In genomic region chr15:77782449-77783014, GRCm38 (mm10) we compare ENCODE assay signal across 9 mouse cellular contexts. TPM values are rescaled to one million over a fixed set of nuclear protein-coding genes. Genes with fewer than 3 reads are reported as not detected.
DNase-seq lines count a peak whose midpoint lies in the region; ATAC-seq and TF ChIP-seq lines count a peak whose summit lies in the region.
"Had no signal": no experiment of that assay in that cellular context is flagged by ENCODE, and none has a peak within 500 bp of the region (broad histone marks: within the 10 kb centered on the region; RNA-seq: fewer than 3 reads in every experiment).

No protein-coding gene starts in this region.

- TF ChIP-seq CTCF in G1E (IDR thresholded peaks at IDR 0.05; ENCODE audit: low read depth, low read length) = peak; percentile 52; the same call in 1 of the 2 replicates
- 0 out of 2 replicates have a peak, but pooled peaks have one; percentile 28 for TF ChIP-seq CTCF in olfactory bulb, adult 2 months (IDR thresholded peaks at IDR 0.05; ENCODE audit: insufficient read depth, low read depth, low read length)

- no peak overlapping the region for H3K4me2 ChIP-seq in kidney, embryonic 15.5 days
- no peak overlapping the region for H3K4me2 ChIP-seq in forebrain, embryonic 15.5 days (replicated peaks)
- H3K4me2 ChIP-seq in forebrain, embryonic 13.5 days = no peak overlapping the region

- H3K4me1 ChIP-seq in kidney, embryonic 15.5 days = 0 out of 2 replicates have a peak, but pooled peaks cover 6% of the 10 kb centered on the region
- no peaks in the 10 kb centered on the region for H3K4me1 ChIP-seq in G1E (ENCODE audit: insufficient read depth, low read depth, low read length)
- peaks cover 34% of the 10 kb centered on the region for H3K4me1 ChIP-seq in olfactory bulb, adult 2 months (ENCODE audit: control insufficient read depth, insufficient read depth, low read length)
- H3K4me1 ChIP-seq in forebrain, embryonic 15.5 days = no peaks in the 10 kb centered on the region
- no peaks in the 10 kb centered on the region for H3K4me1 ChIP-seq in forebrain, embryonic 13.5 days

- ATAC-seq in kidney, embryonic 15.5 days (replicated peaks; ENCODE audit: low FRiP score) = no peak
- no peak for ATAC-seq in G1E (ENCODE audit: extremely low read depth, insufficient number of reproducible peaks, low FRiP score, poor library complexity, severe bottlenecking)
- 0 out of 2 replicates have a peak, but pooled peaks have one; percentile 24 for ATAC-seq in erythroblast, adult 5-6 weeks (replicated peaks; ENCODE audit: low FRiP score, poor library complexity, severe bottlenecking)
- no peak for ATAC-seq in forebrain, embryonic 15.5 days (replicated peaks)
- ATAC-seq in forebrain, embryonic 13.5 days = no peak

- no peak for TF ChIP-seq POLR2A in olfactory bulb, adult 2 months (IDR thresholded peaks at IDR 0.05; ENCODE audit: insufficient read depth, low read depth, low read length)

- no peak overlapping the region for H3K27ac ChIP-seq in kidney, embryonic 15.5 days
- H3K27ac ChIP-seq in olfactory bulb, adult 2 months (ENCODE audit: insufficient read depth, low read depth, low read length) = no peak overlapping the region
- no peak overlapping the region for H3K27ac ChIP-seq in forebrain, embryonic 15.5 days (replicated peaks)
- no peak overlapping the region for H3K27ac ChIP-seq in forebrain, embryonic 13.5 days

- WGBS in kidney, embryonic 15.5 days = 84% methylated on average over 11 of the region's 11 CpGs
- WGBS in olfactory bulb, adult 2 months = 80% methylated on average over 11 of the region's 11 CpGs
- WGBS in forebrain, embryonic 15.5 days = 84% methylated on average over 11 of the region's 11 CpGs
- 88% methylated on average over 11 of the region's 11 CpGs for WGBS in forebrain, embryonic 13.5 days

- no peaks in the 10 kb centered on the region for H3K27me3 ChIP-seq in kidney, embryonic 15.5 days
- H3K27me3 ChIP-seq in G1E (ENCODE audit: insufficient read depth, low read length) = no peaks in the 10 kb centered on the region; the same call in 1 of the 2 replicates
- no peaks in the 10 kb centered on the region for H3K27me3 ChIP-seq in forebrain, embryonic 15.5 days
- H3K27me3 ChIP-seq in forebrain, embryonic 13.5 days = no peaks in the 10 kb centered on the region

- peaks cover 100% of the 10 kb centered on the region for H3K36me3 ChIP-seq in kidney, embryonic 15.5 days
- peaks cover 100% of the 10 kb centered on the region for H3K36me3 ChIP-seq in G1E (replicated peaks)
- H3K36me3 ChIP-seq in forebrain, embryonic 15.5 days = peaks cover 67% of the 10 kb centered on the region
- H3K36me3 ChIP-seq in forebrain, embryonic 13.5 days (ENCODE audit: poor library complexity, severe bottlenecking) = peaks cover 100% of the 10 kb centered on the region

- no peak overlapping the region for H3K4me3 ChIP-seq in kidney, embryonic 15.5 days (replicated peaks)
- H3K4me3 ChIP-seq in G1E (ENCODE audit: low read depth, low read length) = no peak overlapping the region
- no peak overlapping the region for H3K4me3 ChIP-seq in olfactory bulb, adult 2 months (ENCODE audit: insufficient read depth, low read depth, low read length)
- no peak overlapping the region for H3K4me3 ChIP-seq in forebrain, embryonic 15.5 days
- no peak overlapping the region for H3K4me3 ChIP-seq in forebrain, embryonic 13.5 days

- H3K9ac ChIP-seq in kidney, embryonic 15.5 days = no peak overlapping the region
- H3K9ac ChIP-seq in forebrain, embryonic 15.5 days (replicated peaks) = no peak overlapping the region
- H3K9ac ChIP-seq in forebrain, embryonic 13.5 days = no peak overlapping the region

- DNase-seq in kidney, adult 9 months = peak; percentile 58
- peak; percentile 51 for DNase-seq in G1E (ENCODE audit: low spot score)
- no peak for DNase-seq in frontal cortex, postnatal 25 days (ENCODE audit: low spot score in 2 of 2)

- H3K9me3 ChIP-seq in kidney, embryonic 15.5 days (replicated peaks) = no peaks in the 10 kb centered on the region
- no peaks in the 10 kb centered on the region for H3K9me3 ChIP-seq in G1E (replicated peaks)
- no peaks in the 10 kb centered on the region for H3K9me3 ChIP-seq in forebrain, embryonic 15.5 days
- H3K9me3 ChIP-seq in forebrain, embryonic 13.5 days (replicated peaks) = no peaks in the 10 kb centered on the region

RNA-seq across cellular contexts. Expression of gene Apol8, which starts 25.7 kb away (rescaled TPM):
- polyA plus RNA-seq in kidney, embryonic 15.5 days (2015; fragmentation: Nextera tagmentation; extraction: Ambion mirVana) = 0.26 and 0.45 TPM in 2 replicates
- 13.3 TPM in 1 of 2 replicates, not detected in the other for total RNA-seq in G1E (2014; fragmentation: Nextera tagmentation)
- 0.55 TPM in 1 of 2 replicates, not detected in the other for total RNA-seq in G1E (2017)
- not detected in 2 replicates for polyA plus RNA-seq in G1E (2012)
- total RNA-seq in erythroblast, adult 5-6 weeks (2015; ENCODE audit: low replicate concordance) = 44.6 and 58.5 TPM in 2 replicates
- 77.3 and 107 TPM in 2 replicates for total RNA-seq in erythroblast, adult 5-6 weeks (2017; ENCODE audit: low replicate concordance)
- polyA plus RNA-seq in olfactory bulb, adult 2 months (2012; ENCODE audit: insufficient read depth, insufficient read length, low replicate concordance, missing spikeins) = not detected in 2 replicates
- polyA plus RNA-seq in forebrain, embryonic 15.5 days (2015; fragmentation: Nextera tagmentation; extraction: Ambion mirVana) = 0.20 TPM in 1 of 2 replicates, not detected in the other
- polyA plus RNA-seq in forebrain, embryonic 13.5 days (2015; fragmentation: Nextera tagmentation; extraction: Ambion mirVana) = 0.08 TPM in 1 of 2 replicates, not detected in the other

RNA-seq across cellular contexts. Expression of gene Apol9b, which starts 53.7 kb away (rescaled TPM):
- polyA plus RNA-seq in kidney, embryonic 15.5 days (2015; fragmentation: Nextera tagmentation; extraction: Ambion mirVana) = not detected in 2 replicates
- total RNA-seq in G1E (2014; fragmentation: Nextera tagmentation) = not detected in 2 replicates
- not detected in 2 replicates for total RNA-seq in G1E (2017)
- polyA plus RNA-seq in G1E (2012) = not detected in 2 replicates
- total RNA-seq in erythroblast, adult 5-6 weeks (2015; ENCODE audit: low replicate concordance) = not detected in 2 replicates
- not detected in 2 replicates for total RNA-seq in erythroblast, adult 5-6 weeks (2017; ENCODE audit: low replicate concordance)
- polyA plus RNA-seq in olfactory bulb, adult 2 months (2012; ENCODE audit: insufficient read depth, insufficient read length, low replicate concordance, missing spikeins) = not detected in 2 replicates
- not detected in 2 replicates for polyA plus RNA-seq in forebrain, embryonic 15.5 days (2015; fragmentation: Nextera tagmentation; extraction: Ambion mirVana)
- not detected in 2 replicates for polyA plus RNA-seq in forebrain, embryonic 13.5 days (2015; fragmentation: Nextera tagmentation; extraction: Ambion mirVana)
- total RNA-seq: layer of hippocampus, postnatal 25 days had no signal

RNA-seq across cellular contexts. Expression of gene Myh9, which starts 59.4 kb away (rescaled TPM):
- 56.2 and 60.2 TPM in 2 replicates for polyA plus RNA-seq in kidney, embryonic 15.5 days (2015; fragmentation: Nextera tagmentation; extraction: Ambion mirVana)
- total RNA-seq in G1E (2014; fragmentation: Nextera tagmentation) (151 and 171 TPM in 2 replicates), G1E (2017) (94.4 and 132 TPM in 2 replicates)
- 197 and 198 TPM in 2 replicates for polyA plus RNA-seq in G1E (2012)
- total RNA-seq in erythroblast, adult 5-6 weeks (2015; ENCODE audit: low replicate concordance) = 105 and 110 TPM in 2 replicates
- 158 and 246 TPM in 2 replicates for total RNA-seq in erythroblast, adult 5-6 weeks (2017; ENCODE audit: low replicate concordance)
- 307 and 350 TPM in 2 replicates for polyA plus RNA-seq in olfactory bulb, adult 2 months (2012; ENCODE audit: insufficient read depth, insufficient read length, low replicate concordance, missing spikeins)
- polyA plus RNA-seq in forebrain, embryonic 15.5 days (2015; fragmentation: Nextera tagmentation; extraction: Ambion mirVana) = 12.3 and 12.4 TPM in 2 replicates
- polyA plus RNA-seq in forebrain, embryonic 13.5 days (2015; fragmentation: Nextera tagmentation; extraction: Ambion mirVana) = 13.4 and 14.4 TPM in 2 replicates

Comparison
In these comparisons a context has a peak if more than half of its experiments do, and no peak if none do; other contexts are left out.
1. DNase-seq: peak in kidney, adult 9 months (single experiment) and G1E (single experiment); none in frontal cortex, postnatal 25 days (0 of 2).